Mouse (Mus musculus) brain, adult 2 months (tissue): ENCODE results near the gene Prkd1.

Source experiments
- DNase-seq: peaks from one replicate; pipeline ENCODE4 v3.0.0; 2011; ENCODE audit warnings: low read depth, low spot score

The Prkd1 gene

GRCm38 (mm10) chr12:50430129-50430703, 218.7 kb downstream of the Prkd1 start:
- DNase-seq = no peak

GRCm38 (mm10) chr12:50352404-50352803, 296.5 kb downstream of the Prkd1 start:
- peak; percentile 69 for DNase-seq

GRCm38 (mm10) chr12:50333182-50333581, 315.7 kb downstream of the Prkd1 start:
- DNase-seq = no peak

GRCm38 (mm10) chr12:50314634-50315033, 334.3 kb downstream of the Prkd1 start:
- peak; percentile 33 for DNase-seq

GRCm38 (mm10) chr12:50309276-50309675, 339.6 kb downstream of the Prkd1 start:
- no peak for DNase-seq

GRCm38 (mm10) chr12:50301334-50301733, 347.6 kb downstream of the Prkd1 start:
- peak; percentile 73 for DNase-seq

GRCm38 (mm10) chr12:50296067-50296466, 352.8 kb downstream of the Prkd1 start:
- peak; percentile 10 for DNase-seq

- peak; percentile 47 for DNase-seq
These were observed 353.3 kb downstream of the Prkd1 start for GRCm38 (mm10) chr12:50295549-50295948.

- no peak for DNase-seq
These were observed 356.1 kb downstream of the Prkd1 start for GRCm38 (mm10) chr12:50292834-50293233.
